Mouse (Mus musculus) liver, postnatal 0 days (tissue): ENCODE results near the gene Ptpre. TPM values are rescaled to one million over a fixed set of nuclear protein-coding genes. Genes with fewer than 3 reads are reported as not detected.

Experiments
- ATAC-seq: fragments of 200-750 bp; cut with Nextera tagmentation; 2 replicates; pipeline ENCODE4 v1.8.0; 2017; ENCODE audit warnings: mild to moderate bottlenecking, moderate library complexity
- DNase-seq: peaks from one replicate; pipeline ENCODE4 v3.0.0-alpha.2; 2016
- H3K27ac ChIP-seq: fragments of 300-500 bp; sonication (generic); 2 replicates; pipeline ENCODE4 v1.5.1; 2014; ENCODE audit warnings: antibody characterized with exemption, moderate library complexity, mild to moderate bottlenecking, low read depth
- H3K27me3 ChIP-seq: fragments of 300-500 bp; sonication (generic); 2 replicates; pipeline ENCODE4 v1.6.1; 2014; ENCODE audit warnings: low read length, control low read depth, mixed read lengths; ENCODE audit not compliant: insufficient read depth
- H3K36me3 ChIP-seq: fragments of 300-500 bp; sonication (generic); replicated peaks from 2 replicates; pipeline ENCODE4 v1.6.1; 2014; ENCODE audit warnings: mild to moderate bottlenecking, control low read depth, low read length, moderate library complexity, mixed read lengths; ENCODE audit not compliant: insufficient read depth
- H3K4me1 ChIP-seq: fragments of 300-500 bp; sonication (generic); 2 replicates; pipeline ENCODE4 v1.6.1; 2014; ENCODE audit warnings: antibody characterized with exemption, mild to moderate bottlenecking, control low read depth; ENCODE audit not compliant: insufficient read depth
- H3K4me2 ChIP-seq: fragments of 300-500 bp; sonication (generic); 2 replicates; pipeline ENCODE4 v1.6.1; 2014; ENCODE audit warnings: low read depth, mild to moderate bottlenecking, low read length, moderate library complexity, mixed read lengths
- H3K4me3 ChIP-seq: fragments of 300-500 bp; sonication (generic); 2 replicates; pipeline ENCODE4 v1.5.1; 2014; ENCODE audit warnings: low read depth, low read length
- H3K9ac ChIP-seq: fragments of 300-500 bp; sonication (generic); replicated peaks from 2 replicates; pipeline ENCODE4 v1.6.1; 2014; ENCODE audit warnings: mild to moderate bottlenecking, moderate library complexity
- H3K9me3 ChIP-seq: fragments of 300-500 bp; sonication (generic); 2 replicates; pipeline ENCODE4 v1.6.1; 2016; ENCODE audit warnings: mild to moderate bottlenecking, control low read depth, low read length, mixed read lengths
- CTCF ChIP-seq: sonication (generic); IDR thresholded peaks from 2 replicates; pipeline ENCODE4 v1.5.1; 2016; ENCODE audit warnings: antibody characterized with exemption, low read depth
- EP300 ChIP-seq: IDR thresholded peaks from 2 replicates; pipeline ENCODE4 v1.6.1; 2016; ENCODE audit warnings: antibody characterized with exemption, low read depth, mild to moderate bottlenecking
- WGBS: fragments of 180-500 bp; shearing (Covaris S2); extraction: QIAGEN DNeasy Blood & Tissue Kit; methylation state at CpG from one replicate; pipeline ENCODE4 v1.1.7; 2014; ENCODE audit not compliant: insufficient replicate concordance; 5-methylcytosine and 5-hydroxymethylcytosine counted together
- polyA plus RNA-seq: library from polyadenylated mRNA; unstranded; fragments of >200 nt; fragmentation: Nextera tagmentation; extraction: Ambion mirVana; gene quantifications from 2 replicates; pipeline ENCODE4 v1.2.1, GENCODE M21; 2015

Ptpre gene
- polyA plus RNA-seq, 1 experiment from 2014 or later, result 3.9 TPM

DNA sequence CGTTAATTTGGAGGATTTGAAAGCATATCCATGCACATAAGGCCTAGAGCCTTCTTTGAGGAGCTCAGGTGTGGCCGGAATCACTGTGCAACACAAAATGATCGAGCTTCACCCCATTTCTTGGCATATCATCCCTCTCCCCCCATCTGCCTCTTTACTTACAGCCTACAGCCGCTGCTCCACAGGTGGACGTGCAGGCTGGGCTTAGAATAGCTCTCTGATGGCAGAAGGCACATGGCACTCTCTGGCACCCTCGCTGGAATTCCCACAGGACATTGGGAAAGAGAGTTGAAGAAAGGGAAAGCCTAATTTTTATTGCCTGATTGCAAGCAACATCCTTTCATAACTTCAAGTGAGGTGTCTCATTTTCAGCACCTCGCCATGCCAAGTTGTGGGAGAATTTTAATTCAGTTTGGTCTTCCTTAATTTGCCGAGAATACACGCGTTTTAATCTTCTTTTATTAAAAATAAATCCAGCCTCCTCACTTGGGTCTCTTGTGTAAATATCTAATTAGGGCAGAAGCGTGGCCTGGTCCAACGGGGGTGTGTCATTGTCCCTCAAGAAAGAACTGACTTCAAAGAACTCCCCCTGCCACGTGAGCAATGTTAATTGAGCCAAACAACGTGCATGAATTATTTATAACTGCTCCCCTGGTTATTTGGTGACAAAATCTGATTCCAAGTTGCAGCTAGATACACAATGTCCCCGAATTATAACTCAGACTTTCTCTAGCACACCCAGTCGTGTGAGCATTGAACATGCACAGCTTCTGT lies 97.8 kb downstream of the Ptpre start:
- Histone ChIP-seq H3K4me1 (no peaks in the 10 kb centered on the region), H3K4me2 (no peak overlapping the region), H3K9me3 (no peaks in the 10 kb centered on the region), H3K4me3 (no peak overlapping the region), H3K36me3 (no peaks in the 10 kb centered on the region), H3K27ac (no peak overlapping the region), H3K9ac (no peak overlapping the region), H3K27me3 (no peaks in the 10 kb centered on the region)
- DNase-seq, result no peak
- TF ChIP-seq CTCF (no peak), EP300 (no peak)
- 73% methylated on average over 16 of the region's 16 CpGs for WGBS
- no peak for ATAC-seq

DNA sequence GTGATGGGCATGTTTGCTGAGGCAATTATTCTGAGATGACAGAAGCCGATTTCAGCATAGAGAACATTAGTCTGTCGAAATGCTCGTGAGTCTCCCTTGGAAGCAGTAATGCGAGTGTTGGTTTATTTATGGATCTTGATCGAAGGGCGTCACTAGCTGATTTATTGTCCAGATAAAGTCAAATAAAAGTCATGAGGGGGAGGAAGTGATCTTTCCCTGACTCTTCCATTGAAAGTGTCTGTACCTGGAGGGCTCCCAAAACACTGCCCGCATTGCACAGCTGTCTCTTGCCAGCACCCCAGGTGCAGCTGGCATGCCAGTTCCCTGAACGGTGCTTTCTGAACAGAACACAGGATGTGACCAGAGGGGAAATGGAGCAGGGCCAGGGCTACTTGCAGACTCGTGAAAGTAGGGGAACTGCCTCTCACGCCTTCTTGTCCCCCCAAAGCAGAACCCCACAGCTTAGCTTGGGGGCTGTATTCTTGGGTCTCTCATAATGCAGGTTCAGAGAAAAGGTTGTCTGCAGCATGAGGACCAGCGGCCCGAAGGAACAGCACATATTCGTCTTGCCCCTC lies 100.2 kb downstream of the Ptpre start:
- H3K9me3 ChIP-seq, result no peaks in the 10 kb centered on the region
- no peaks in the 10 kb centered on the region for H3K27me3 ChIP-seq
- no peaks in the 10 kb centered on the region for H3K4me1 ChIP-seq
- WGBS, result 57% methylated on average over 13 of the region's 13 CpGs
- H3K9ac ChIP-seq, result no peak overlapping the region
- H3K27ac ChIP-seq, result no peak overlapping the region
- no peak for TF ChIP-seq EP300
- TF ChIP-seq CTCF, result no peak
- H3K36me3 ChIP-seq, result no peaks in the 10 kb centered on the region
- no peak for ATAC-seq
- H3K4me3 ChIP-seq, result no peak overlapping the region
- H3K4me2 ChIP-seq, result no peak overlapping the region
- no peak for DNase-seq

DNA sequence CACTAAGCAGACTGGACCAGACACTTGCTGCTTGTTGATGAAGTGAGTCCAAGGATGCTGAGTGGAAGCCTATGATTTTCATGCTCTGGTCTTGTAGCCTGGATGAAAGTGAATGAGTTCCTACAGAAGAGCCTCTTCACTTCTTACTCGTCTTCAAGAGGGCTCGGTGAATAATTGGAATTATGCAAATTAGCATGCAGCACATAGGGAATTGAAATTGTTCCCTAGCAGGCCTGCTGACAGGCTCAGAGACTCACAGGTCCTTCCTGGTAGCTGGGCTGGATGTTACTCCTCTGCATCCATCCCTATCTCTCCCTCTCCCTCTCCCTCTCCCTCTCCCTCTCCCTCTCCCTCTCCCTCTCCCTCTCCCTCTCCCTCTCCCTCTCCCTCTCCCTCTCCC lies 102.1 kb downstream of the Ptpre start:
- H3K27me3 ChIP-seq, result no peaks in the 10 kb centered on the region
- H3K9ac ChIP-seq, result no peak overlapping the region
- no peak overlapping the region for H3K27ac ChIP-seq
- TF ChIP-seq CTCF (no peak), EP300 (no peak)
- ATAC-seq (no peak), DNase-seq (no peak)
- H3K9me3 ChIP-seq, result no peaks in the 10 kb centered on the region
- H3K4me3 ChIP-seq, result no peak overlapping the region
- no peaks in the 10 kb centered on the region for H3K4me1 ChIP-seq
- H3K36me3 ChIP-seq, result no peaks in the 10 kb centered on the region
- H3K4me2 ChIP-seq, result no peak overlapping the region
- 58% methylated on average over 2 of the region's 2 CpGs for WGBS

DNA sequence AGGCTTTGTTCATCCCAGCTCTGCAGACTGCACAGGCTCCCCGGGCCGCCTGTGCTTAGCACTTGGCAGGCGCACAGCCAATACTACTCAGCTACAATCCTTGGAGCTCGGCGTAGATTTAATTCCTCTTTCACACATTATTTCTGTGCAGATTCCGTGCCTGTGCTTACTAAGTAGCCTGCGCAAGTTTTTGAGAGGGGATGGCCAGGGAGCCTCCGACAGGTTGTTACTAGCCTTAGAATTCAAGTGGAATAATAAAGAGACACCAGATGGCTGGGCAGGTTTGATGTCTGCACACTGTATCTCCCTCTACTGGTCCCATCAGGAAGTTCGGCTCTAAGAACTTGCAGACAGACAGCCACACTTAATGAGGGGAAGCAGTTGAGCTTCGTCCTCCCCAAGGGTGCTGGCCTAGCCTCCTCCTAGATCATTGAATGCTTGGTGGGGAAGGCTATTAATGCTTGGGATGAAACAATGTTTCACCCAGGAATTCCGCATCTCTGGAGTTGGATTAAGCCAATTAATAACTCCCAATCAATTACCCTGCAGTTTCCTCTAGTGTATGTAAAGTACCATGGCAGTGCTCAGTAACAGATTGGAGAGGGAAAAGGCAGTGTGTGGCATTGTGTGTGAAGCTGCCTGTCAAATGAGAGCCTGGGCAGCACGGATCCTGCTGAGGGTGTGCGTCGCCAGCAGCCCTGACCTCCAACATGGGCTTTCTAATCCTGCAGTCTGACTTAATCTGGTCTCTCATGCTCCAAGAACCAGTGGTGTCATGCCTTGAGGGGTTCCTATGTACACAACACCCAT lies 104.6 kb downstream of the Ptpre start:
- TF ChIP-seq CTCF, result peak; percentile 63
- no peak for TF ChIP-seq EP300
- 69% methylated on average over 14 of the region's 14 CpGs for WGBS
- DNase-seq, result no peak
- peak; percentile 21; the same call in 1 of the 2 replicates for ATAC-seq
- Histone ChIP-seq H3K9me3 (no peaks in the 10 kb centered on the region), H3K9ac (no peak overlapping the region), H3K27ac (no peak overlapping the region), H3K4me1 (no peaks in the 10 kb centered on the region), H3K36me3 (no peaks in the 10 kb centered on the region), H3K27me3 (no peaks in the 10 kb centered on the region), H3K4me2 (no peak overlapping the region), H3K4me3 (no peak overlapping the region)

DNA sequence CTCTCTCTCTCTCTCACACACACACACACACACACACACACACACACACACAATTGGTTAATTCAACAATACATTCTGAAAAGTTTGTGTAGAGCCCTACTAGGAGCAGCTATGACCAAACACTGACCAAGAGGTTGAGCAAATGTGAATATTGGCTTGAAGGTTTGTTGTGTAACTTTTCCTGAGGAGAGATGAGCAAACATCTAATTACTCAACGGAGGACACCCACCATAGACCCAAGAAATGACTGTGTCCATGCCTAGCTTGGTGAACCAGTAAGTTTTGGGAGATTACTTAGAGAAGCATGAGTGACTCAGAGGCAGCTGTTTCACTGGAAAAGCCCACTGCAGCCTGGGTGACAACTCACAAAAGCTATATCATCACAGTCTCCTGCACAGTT lies 107.2 kb downstream of the Ptpre start:
- no peaks in the 10 kb centered on the region for H3K27me3 ChIP-seq
- 0 out of 2 replicates have a peak, but pooled peaks cover 2% of the 10 kb centered on the region for H3K4me1 ChIP-seq
- no peaks in the 10 kb centered on the region for H3K36me3 ChIP-seq
- DNase-seq, result no peak
- no peak overlapping the region for H3K9ac ChIP-seq
- no peak overlapping the region for H3K27ac ChIP-seq
- ATAC-seq, result no peak
- no peak for TF ChIP-seq CTCF
- WGBS, result 70% methylated on average over 1 of the region's 1 CpGs
- no peaks in the 10 kb centered on the region for H3K9me3 ChIP-seq
- H3K4me3 ChIP-seq, result no peak overlapping the region
- H3K4me2 ChIP-seq, result no peak overlapping the region

DNA sequence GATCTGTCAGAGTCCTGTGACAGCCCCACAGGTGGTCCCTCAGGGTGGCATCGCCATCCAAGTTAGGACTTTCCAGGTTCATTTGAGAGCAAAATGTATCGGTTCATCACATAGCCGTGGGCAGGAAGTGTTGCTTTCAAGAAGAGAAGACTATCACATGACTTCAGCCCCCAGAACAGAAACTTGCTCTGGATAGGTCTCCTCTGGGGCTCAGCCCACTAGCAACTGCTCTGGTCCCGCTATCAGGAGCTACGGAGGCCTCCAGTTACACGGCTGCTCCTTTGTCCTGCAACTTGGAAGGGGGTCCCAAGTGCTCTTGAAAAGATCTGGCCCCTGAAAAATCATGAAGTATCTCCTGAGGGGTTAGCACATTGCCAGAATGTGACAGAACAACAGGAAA lies 109.7 kb downstream of the Ptpre start:
- no peak overlapping the region for H3K9ac ChIP-seq

More for the DNA sequence above, 109.7 kb downstream of the Ptpre start:
- Histone ChIP-seq H3K9me3 (no peaks in the 10 kb centered on the region), H3K27me3 (no peaks in the 10 kb centered on the region), H3K4me2 (no peak overlapping the region), H3K4me3 (no peak overlapping the region), H3K27ac (0 out of 2 replicates have a peak overlapping the region, but pooled peaks have one; percentile 16), H3K36me3 (no peaks in the 10 kb centered on the region), H3K4me1 (0 out of 2 replicates have a peak, but pooled peaks cover 5% of the 10 kb centered on the region)
- 83% methylated on average over 6 of the region's 6 CpGs for WGBS
- DNase-seq, result no peak
- no peak for ATAC-seq
- TF ChIP-seq EP300 (no peak), CTCF (no peak)
